Mouse (Mus musculus) hindbrain, embryonic 16.5 days (tissue): ENCODE data around the gene Olfr628. TPM values are rescaled to one million over a fixed set of nuclear protein-coding genes. Genes with fewer than 3 reads are reported as not detected.
"Not testable (repeated sequence)": the region's sequence is repeated elsewhere in the genome, so short reads cannot be mapped to it uniquely, and the experiment has no call there.

ENCODE experiments used
- ATAC-seq: fragments of 200-750 bp; cut with Nextera tagmentation; 2 replicates; pipeline ENCODE4 v1.8.0; 2017; ENCODE audit warnings: moderate TSS enrichment, moderate library complexity
- H3K27ac ChIP-seq: fragments of 300-500 bp; sonication (generic); 2 replicates; pipeline ENCODE4 v1.5.1; 2014; ENCODE audit warnings: low read depth, mild to moderate bottlenecking, control low read depth, low read length, moderate library complexity
- H3K27me3 ChIP-seq: fragments of 300-500 bp; sonication (generic); replicated peaks from 2 replicates; pipeline ENCODE4 v1.6.1; 2014; ENCODE audit warnings: low read length; ENCODE audit not compliant: control insufficient read depth, insufficient read depth
- H3K36me3 ChIP-seq: fragments of 300-500 bp; sonication (generic); 2 replicates; pipeline ENCODE4 v1.6.1; 2014; ENCODE audit warnings: mild to moderate bottlenecking, low read length, moderate library complexity, mixed read lengths; ENCODE audit not compliant: control insufficient read depth, insufficient read depth
- H3K4me1 ChIP-seq: fragments of 300-500 bp; sonication (generic); 2 replicates; pipeline ENCODE4 v1.6.1; 2014; ENCODE audit warnings: low read depth, low read length; ENCODE audit not compliant: control insufficient read depth, insufficient read depth
- H3K4me2 ChIP-seq: fragments of 300-500 bp; sonication (generic); 2 replicates; pipeline ENCODE4 v1.6.1; 2014; ENCODE audit warnings: mild to moderate bottlenecking, low read length, control low read depth, moderate library complexity
- H3K4me3 ChIP-seq: fragments of 300-500 bp; sonication (generic); 2 replicates; pipeline ENCODE4 v1.5.1; 2014; ENCODE audit warnings: mild to moderate bottlenecking, low read length, control low read depth, moderate library complexity
- H3K9ac ChIP-seq: fragments of 300-500 bp; sonication (generic); 2 replicates; pipeline ENCODE4 v1.6.1; 2014; ENCODE audit warnings: low read depth, mild to moderate bottlenecking, control low read depth, low read length, moderate library complexity
- H3K9me3 ChIP-seq: fragments of 300-500 bp; sonication (generic); 2 replicates; pipeline ENCODE4 v1.6.1; 2014; ENCODE audit warnings: mild to moderate bottlenecking, low read length, moderate library complexity; ENCODE audit not compliant: control insufficient read depth
- WGBS: fragments of 180-500 bp; shearing (Covaris S2); extraction: QIAGEN DNeasy Blood & Tissue Kit; methylation state at CpG from one replicate; pipeline ENCODE4 v1.1.7; 2014; 5-methylcytosine and 5-hydroxymethylcytosine counted together
- polyA plus RNA-seq: library from polyadenylated mRNA; unstranded; fragments of >200 nt; fragmentation: Nextera tagmentation; extraction: Ambion mirVana; gene quantifications from 2 replicates; pipeline ENCODE4 v1.2.1, GENCODE M21; 2015

Olfr628 gene
- not detected in 2 replicates for polyA plus RNA-seq

DNA sequence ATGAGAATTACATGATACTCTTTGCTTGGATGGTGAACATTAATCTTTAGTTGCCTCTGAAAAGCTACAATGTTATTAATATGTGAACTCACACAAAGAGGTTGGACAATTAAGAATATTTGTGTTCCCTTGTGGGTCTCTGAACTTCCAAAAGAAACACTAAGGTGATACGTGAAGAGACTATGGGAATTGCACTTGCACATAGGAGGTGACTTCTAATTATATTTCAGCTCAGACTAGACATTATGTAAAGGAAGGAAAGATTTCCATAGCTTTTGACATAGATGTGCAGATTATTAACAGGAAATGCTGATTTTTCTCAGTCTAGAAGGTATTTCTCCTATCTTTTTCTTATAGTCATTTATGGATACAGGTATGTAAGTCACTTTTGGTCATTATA, at the start of gene Olfr628:
Olfr628 (plus strand) TSS at position 301 of the 400 bp plus-strand sequence.
- Histone ChIP-seq H3K4me2 (no peak within 1 kb of the TSS), H3K9ac (no peak within 1 kb of the TSS), H3K9me3 (no peaks in the 10 kb centered on the region), H3K27me3 (no peaks in the 10 kb centered on the region), H3K4me1 (no peaks in the 10 kb centered on the region), H3K4me3 (no peak within 1 kb of the TSS), H3K27ac (no peak within 1 kb of the TSS), H3K36me3 (no peaks in the 10 kb centered on the region)
- 95% methylated on average over 1 of the region's 1 CpGs for WGBS
- ATAC-seq: no peak

DNA sequence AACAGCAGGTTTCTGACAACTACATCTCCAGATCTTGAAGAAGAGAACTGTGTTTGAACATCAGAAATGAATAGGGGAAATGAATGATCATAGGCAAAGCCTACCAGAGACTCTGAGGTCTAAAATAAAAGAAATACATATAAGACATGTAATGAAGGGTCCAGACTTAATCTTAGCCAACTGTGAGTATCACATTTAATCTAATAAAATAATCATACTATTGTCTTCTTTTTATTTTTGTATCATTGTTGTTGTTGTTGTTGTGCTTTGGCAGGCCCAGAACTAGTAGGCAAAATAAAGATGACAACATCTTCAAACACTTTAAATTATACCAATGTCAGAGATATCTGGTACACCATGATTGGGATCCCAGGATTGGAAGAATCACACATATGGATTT, 47.8 kb upstream of the Olfr628 start, which contains the start of gene Olfr625-ps1:
Olfr625-ps1 (plus strand) TSS at position 301 of the 400 bp plus-strand sequence.
- Histone ChIP-seq H3K4me1 (no peaks in the 10 kb centered on the region), H3K4me3 (no peak within 1 kb of the TSS), H3K9ac (no peak within 1 kb of the TSS), H3K4me2 (no peak within 1 kb of the TSS), H3K27ac (no peak within 1 kb of the TSS), H3K36me3 (no peaks in the 10 kb centered on the region), H3K9me3 (no peaks in the 10 kb centered on the region), H3K27me3 (no peaks in the 10 kb centered on the region)
- ATAC-seq: no peak

GRCm38 (mm10) chr7:103699469-103699868, 30.7 kb upstream of the Olfr628 start:
- Histone ChIP-seq H3K4me1 (no peaks in the 10 kb centered on the region), H3K9me3 (no peaks in the 10 kb centered on the region), H3K4me3 (no peak overlapping the region), H3K27me3 (no peaks in the 10 kb centered on the region), H3K36me3 (no peaks in the 10 kb centered on the region), H3K9ac (no peak overlapping the region), H3K27ac (no peak overlapping the region), H3K4me2 (no peak overlapping the region)
- ATAC-seq: peak; percentile 56
- 88% methylated on average over 4 of the region's 4 CpGs for WGBS

- Histone ChIP-seq H3K9ac (no peak overlapping the region), H3K4me3 (no peak overlapping the region), H3K4me1 (no peaks in the 10 kb centered on the region), H3K27me3 (no peaks in the 10 kb centered on the region), H3K4me2 (no peak overlapping the region), H3K27ac (no peak overlapping the region), H3K9me3 (no peaks in the 10 kb centered on the region), H3K36me3 (no peaks in the 10 kb centered on the region)
- no peak for ATAC-seq
- 43% methylated on average over 2 of the region's 2 CpGs for WGBS
Measured at GRCm38 (mm10) chr7:103712024-103712423, 18.1 kb upstream of the Olfr628 start.

DNA sequence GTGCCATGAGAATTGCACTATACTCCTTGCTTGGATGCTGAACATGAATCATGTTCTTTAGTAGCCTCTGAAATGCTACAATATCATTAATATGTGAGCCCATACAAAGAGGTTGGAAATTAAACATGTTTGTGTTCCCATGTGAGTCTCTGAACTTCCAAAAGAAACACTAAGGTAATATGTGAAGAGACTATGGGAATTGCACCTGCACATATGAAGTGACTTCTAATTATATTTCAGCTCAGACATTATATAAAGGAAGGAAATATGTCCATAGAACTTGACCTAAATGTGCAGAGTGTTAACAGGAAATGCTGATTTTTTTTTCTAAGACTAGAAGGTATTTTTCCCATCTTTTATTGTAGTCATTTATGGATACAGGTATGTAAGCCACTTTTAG, 15.8 kb upstream of the Olfr628 start, which contains the start of gene Olfr243:
Olfr243 (plus strand) TSS at position 301 of the 400 bp plus-strand sequence.
- Histone ChIP-seq H3K4me2 (no peak within 1 kb of the TSS), H3K27ac (no peak within 1 kb of the TSS), H3K4me1 (no peaks in the 10 kb centered on the region), H3K36me3 (no peaks in the 10 kb centered on the region), H3K9me3 (no peaks in the 10 kb centered on the region), H3K4me3 (no peak within 1 kb of the TSS), H3K9ac (no peak within 1 kb of the TSS), H3K27me3 (no peaks in the 10 kb centered on the region)
- ATAC-seq: no peak

DNA sequence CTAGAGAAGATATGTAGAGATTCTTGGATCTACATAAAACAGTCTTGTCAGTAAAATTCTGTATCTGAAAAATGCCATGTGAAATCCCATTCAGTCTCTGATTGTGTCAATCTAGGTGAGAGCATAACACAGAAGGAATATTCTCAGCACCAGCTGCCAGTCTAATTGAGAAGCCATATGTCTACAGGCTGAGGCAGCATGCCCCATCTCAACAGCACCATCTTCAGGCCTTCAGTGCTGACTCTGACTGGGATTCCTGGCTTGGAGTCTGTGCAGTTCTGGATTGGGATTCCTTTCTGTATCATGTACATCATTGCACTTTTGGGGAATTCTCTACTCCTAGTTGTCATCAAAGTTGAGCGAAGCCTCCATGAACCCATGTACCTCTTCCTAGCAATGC, 13.8 kb upstream of the Olfr628 start:
- not testable (repeated sequence) for H3K9ac ChIP-seq, H3K4me2 ChIP-seq, H3K27me3 ChIP-seq, H3K4me3 ChIP-seq, H3K4me1 ChIP-seq, H3K9me3 ChIP-seq, H3K27ac ChIP-seq, H3K36me3 ChIP-seq, ATAC-seq
- 100% methylated on average over 1 of the region's 1 CpGs for WGBS

DNA sequence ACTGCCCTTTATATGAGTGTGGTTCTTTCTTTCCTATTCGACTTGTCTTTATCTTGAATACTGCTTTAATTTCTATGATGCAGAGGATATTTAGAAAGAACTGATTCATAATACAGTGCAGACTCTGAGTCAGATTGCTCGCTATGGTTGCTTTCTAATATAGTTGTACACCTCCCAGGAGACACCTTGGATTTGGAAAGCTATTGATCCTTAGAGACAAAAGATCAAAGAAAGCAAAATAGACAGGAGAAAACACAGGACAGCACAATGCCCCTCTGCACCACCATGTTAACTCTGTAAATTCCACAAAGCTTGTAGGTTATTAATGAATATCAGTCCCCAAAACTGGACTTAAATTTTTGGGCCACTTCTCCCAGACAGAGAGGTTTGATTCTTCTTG, 14.7 kb downstream of the Olfr628 start, which contains the start of gene Olfr629:
Olfr629 (minus strand) TSS at position 101 of the 400 bp plus-strand sequence.
- H3K4me1 ChIP-seq: no peaks in the 10 kb centered on the region
- H3K36me3 ChIP-seq: no peaks in the 10 kb centered on the region
- H3K4me3 ChIP-seq: no peak within 1 kb of the TSS
- no peak within 1 kb of the TSS for H3K27ac ChIP-seq
- no peak for ATAC-seq
- no peaks in the 10 kb centered on the region for H3K27me3 ChIP-seq
- H3K9ac ChIP-seq: no peak within 1 kb of the TSS
- peaks cover 4% of the 10 kb centered on the region; the same call in 1 of the 2 replicates for H3K9me3 ChIP-seq
- no peak within 1 kb of the TSS for H3K4me2 ChIP-seq
- WGBS: 80% methylated on average over 2 of the region's 2 CpGs

- 48% methylated on average over 2 of the region's 2 CpGs for WGBS
- no peak within 1 kb of the TSS for H3K27ac ChIP-seq
- H3K36me3 ChIP-seq: no peaks in the 10 kb centered on the region
- H3K9ac ChIP-seq: no peak within 1 kb of the TSS
- H3K4me2 ChIP-seq: no peak within 1 kb of the TSS
- H3K4me1 ChIP-seq: no peaks in the 10 kb centered on the region
- no peaks in the 10 kb centered on the region for H3K9me3 ChIP-seq
- ATAC-seq: no peak
- H3K27me3 ChIP-seq: no peaks in the 10 kb centered on the region
- no peak within 1 kb of the TSS for H3K4me3 ChIP-seq
Measured at GRCm38 (mm10) chr7:103757233-103757632, 27.1 kb downstream of the Olfr628 start, which contains the start of gene Olfr630. TSS of gene Olfr630 (minus strand) at chr7:103757333.

DNA sequence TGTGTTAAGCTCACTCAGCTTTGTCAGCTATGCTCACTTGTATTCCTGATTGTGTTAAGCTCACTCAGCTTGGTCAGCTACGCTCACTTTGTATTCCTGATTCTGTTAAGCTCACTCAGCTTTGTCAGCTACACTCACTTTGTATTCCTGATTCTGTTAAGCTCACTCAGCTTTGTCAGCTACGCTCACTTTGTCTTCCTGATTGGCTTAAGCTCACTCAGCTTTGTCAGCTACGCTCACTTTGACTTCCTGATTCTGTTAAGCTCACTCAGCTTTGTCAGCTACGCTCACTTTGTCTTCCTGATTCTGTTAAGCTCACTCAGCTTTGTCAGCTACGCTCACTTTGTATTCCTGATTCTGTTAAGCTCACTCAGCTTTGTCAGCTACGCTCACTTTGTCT, 32.0 kb downstream of the Olfr628 start:
- not testable (repeated sequence) for H3K9me3 ChIP-seq, H3K4me2 ChIP-seq, H3K9ac ChIP-seq, H3K27ac ChIP-seq, ATAC-seq, H3K4me3 ChIP-seq, H3K4me1 ChIP-seq, H3K27me3 ChIP-seq, H3K36me3 ChIP-seq
- whole genome bisulfite sequencing: 91% methylated on average over 6 of the region's 6 CpGs

GRCm38 (mm10) chr7:103767687-103768086, 37.5 kb downstream of the Olfr628 start:
- not testable (repeated sequence) for H3K9me3 ChIP-seq, H3K4me1 ChIP-seq, H3K4me3 ChIP-seq, H3K9ac ChIP-seq, H3K4me2 ChIP-seq, ATAC-seq, H3K27me3 ChIP-seq, H3K27ac ChIP-seq, H3K36me3 ChIP-seq
- 87% methylated on average over 4 of the region's 6 CpGs for WGBS
